Mouse (Mus musculus) kidney, embryonic 16.5 days (tissue): ENCODE results near the gene Armcx6. TPM values are rescaled to one million over a fixed set of nuclear protein-coding genes. Genes with fewer than 3 reads are reported as not detected.
"Not testable (repeated sequence)": the region's sequence is repeated elsewhere in the genome, so short reads cannot be mapped to it uniquely, and the experiment has no call there.

Experiments
- ATAC-seq: fragments of 200-750 bp; cut with Nextera tagmentation; 2 replicates; pipeline ENCODE4 v1.8.0; 2017; ENCODE audit warnings: moderate TSS enrichment; ENCODE audit not compliant: low FRiP score, low TSS enrichment
- H3K27ac ChIP-seq: fragments of 300-500 bp; sonication (generic); 2 replicates; pipeline ENCODE4 v1.5.1; 2014; ENCODE audit warnings: low read length
- H3K27me3 ChIP-seq: fragments of 300-500 bp; sonication (generic); 2 replicates; pipeline ENCODE4 v1.6.1; 2014; ENCODE audit warnings: low read length, control low read depth, mixed read lengths; ENCODE audit not compliant: insufficient read depth
- H3K36me3 ChIP-seq: fragments of 300-500 bp; sonication (generic); 2 replicates; pipeline ENCODE4 v1.6.1; 2014; ENCODE audit warnings: low read length, control low read depth, mixed read lengths; ENCODE audit not compliant: insufficient read depth
- H3K4me1 ChIP-seq: fragments of 300-500 bp; sonication (generic); 2 replicates; pipeline ENCODE4 v1.6.1; 2014; ENCODE audit warnings: low read length, control low read depth, mixed read lengths; ENCODE audit not compliant: insufficient read depth
- H3K4me2 ChIP-seq: fragments of 300-500 bp; sonication (generic); replicated peaks from 2 replicates; pipeline ENCODE4 v1.6.1; 2014; ENCODE audit warnings: low read depth, low read length
- H3K4me3 ChIP-seq: fragments of 300-500 bp; sonication (generic); 2 replicates; pipeline ENCODE4 v1.5.1; 2014; ENCODE audit warnings: mild to moderate bottlenecking, low read length
- H3K9ac ChIP-seq: fragments of 300-500 bp; sonication (generic); replicated peaks from 2 replicates; pipeline ENCODE4 v1.6.1; 2014; ENCODE audit warnings: low read length
- H3K9me3 ChIP-seq: fragments of 300-500 bp; sonication (generic); 2 replicates; pipeline ENCODE4 v1.6.1; 2016; ENCODE audit warnings: low read length, control low read depth
- WGBS: fragments of 180-500 bp; shearing (Covaris S2); extraction: QIAGEN DNeasy Blood & Tissue Kit; methylation state at CpG from one replicate; pipeline ENCODE4 v1.1.7; 2014; 5-methylcytosine and 5-hydroxymethylcytosine counted together
- polyA plus RNA-seq: library from polyadenylated mRNA; unstranded; fragments of >200 nt; fragmentation: Nextera tagmentation; extraction: Ambion mirVana; gene quantifications from 2 replicates; pipeline ENCODE4 v1.2.1, GENCODE M21; 2015

The Armcx6 gene
- polyA plus RNA-seq, 1 experiment from 2014 or later, result 22.0 TPM

GRCm38 (mm10) chrX:134741862-134742261 is 9.4 kb downstream of the Armcx6 start:
- Histone ChIP-seq H3K4me3 (no peak overlapping the region), H3K4me1 (no peaks in the 10 kb centered on the region), H3K27me3 (peaks cover 11% of the 10 kb centered on the region; the same call in 1 of the 2 replicates), H3K4me2 (no peak overlapping the region), H3K9me3 (no peaks in the 10 kb centered on the region), H3K9ac (no peak overlapping the region), H3K36me3 (no peaks in the 10 kb centered on the region), H3K27ac (no peak overlapping the region)
- 56% methylated on average over 5 of the region's 5 CpGs for WGBS
- no peak for ATAC-seq

DNA sequence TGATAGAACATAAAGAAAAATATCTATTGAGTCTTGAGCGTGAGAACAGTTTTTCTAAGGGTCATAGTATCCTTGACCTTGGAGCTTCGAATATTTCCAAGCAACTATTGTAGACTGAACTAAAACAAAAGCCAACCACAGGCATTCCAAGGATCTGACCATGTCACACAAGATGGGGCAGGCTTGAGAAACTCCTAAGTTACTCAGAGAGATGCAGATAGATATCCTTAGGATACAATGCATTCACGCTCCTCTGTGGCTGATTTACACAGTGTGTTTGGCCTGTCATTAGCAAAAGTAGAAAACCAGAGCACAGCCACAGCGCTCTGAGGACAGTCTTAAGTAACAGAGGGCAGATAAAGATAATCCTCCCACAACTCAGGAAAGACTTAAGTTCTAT is 12.1 kb downstream of the Armcx6 start:
- no peak overlapping the region for H3K4me3 ChIP-seq
- ATAC-seq, result no peak
- WGBS, result 62% methylated on average over 4 of the region's 4 CpGs

GRCm38 (mm10) chrX:134737796-134738195 is 13.4 kb downstream of the Armcx6 start:
- no peaks in the 10 kb centered on the region for H3K36me3 ChIP-seq
- H3K9me3 ChIP-seq, result no peaks in the 10 kb centered on the region
- no peaks in the 10 kb centered on the region for H3K4me1 ChIP-seq
- H3K27ac ChIP-seq, result no peak overlapping the region
- WGBS, result 90% methylated on average over 1 of the region's 1 CpGs
- no peak overlapping the region for H3K4me2 ChIP-seq
- H3K4me3 ChIP-seq, result no peak overlapping the region
- peaks cover 16% of the 10 kb centered on the region; the same call in 1 of the 2 replicates for H3K27me3 ChIP-seq
- ATAC-seq, result no peak
- no peak overlapping the region for H3K9ac ChIP-seq

More for the DNA sequence above, 12.1 kb downstream of the Armcx6 start:
- H3K36me3 ChIP-seq, result no peaks in the 10 kb centered on the region
- H3K27ac ChIP-seq, result no peak overlapping the region
- no peak overlapping the region for H3K4me2 ChIP-seq
- H3K4me1 ChIP-seq, result no peaks in the 10 kb centered on the region
- H3K27me3 ChIP-seq, result peaks cover 17% of the 10 kb centered on the region; the same call in 1 of the 2 replicates
- H3K9me3 ChIP-seq, result no peaks in the 10 kb centered on the region
- H3K9ac ChIP-seq, result no peak overlapping the region

DNA sequence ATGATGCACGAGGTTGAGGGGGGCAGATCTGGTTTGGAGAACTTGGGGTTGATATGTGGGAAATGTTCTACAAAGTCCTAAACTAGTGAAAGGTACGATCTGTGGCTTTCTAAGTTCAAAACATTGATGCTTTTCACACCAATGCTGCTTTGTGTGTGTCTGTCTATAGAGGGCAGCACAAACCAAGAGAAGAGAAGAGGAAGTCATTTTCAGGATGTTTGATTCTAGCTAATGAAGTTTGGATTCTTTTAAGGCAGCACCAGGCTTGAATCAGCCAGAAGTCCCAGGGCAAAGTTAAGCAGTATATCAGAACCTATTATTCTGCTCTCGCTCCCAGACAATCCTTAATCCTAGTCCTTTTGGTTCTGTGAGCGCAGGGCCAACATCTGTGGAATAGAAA is 21.4 kb downstream of the Armcx6 start:
- H3K9ac ChIP-seq, result no peak overlapping the region
- no peak overlapping the region for H3K27ac ChIP-seq
- H3K27me3 ChIP-seq, result peaks cover 15% of the 10 kb centered on the region; the same call in 1 of the 2 replicates
- ATAC-seq, result no peak
- H3K9me3 ChIP-seq, result no peaks in the 10 kb centered on the region
- no peaks in the 10 kb centered on the region for H3K4me1 ChIP-seq
- no peak overlapping the region for H3K4me3 ChIP-seq
- H3K4me2 ChIP-seq, result no peak overlapping the region
- WGBS, result 44% methylated on average over 4 of the region's 4 CpGs
- H3K36me3 ChIP-seq, result no peaks in the 10 kb centered on the region

DNA sequence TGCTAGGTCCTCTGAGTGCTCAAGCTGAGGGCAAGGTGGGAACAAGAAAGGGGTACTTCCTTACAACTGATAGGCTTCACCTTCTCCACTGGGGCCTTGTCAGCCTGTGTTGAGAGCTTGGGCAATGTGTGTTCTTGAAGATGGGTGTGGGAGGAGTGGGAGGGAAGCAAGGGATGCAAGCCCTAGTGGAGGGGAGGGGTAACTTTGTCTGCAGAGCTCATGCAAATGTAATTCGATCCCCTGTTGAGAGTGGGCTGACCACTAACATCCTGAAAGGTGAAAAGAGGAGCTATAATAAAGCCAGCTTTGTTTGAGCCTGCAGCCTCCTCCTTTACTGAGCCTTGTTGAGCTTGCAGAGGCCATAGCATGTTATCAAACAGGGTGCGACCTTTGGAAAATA is 27.5 kb downstream of the Armcx6 start:
- H3K36me3 ChIP-seq, H3K9ac ChIP-seq, H3K4me1 ChIP-seq, H3K4me3 ChIP-seq, H3K9me3 ChIP-seq, H3K4me2 ChIP-seq, H3K27me3 ChIP-seq: not testable (repeated sequence)
- 0 out of 2 replicates have a peak overlapping the region, but pooled peaks have one; percentile 24 for H3K27ac ChIP-seq
- ATAC-seq, result peak; percentile 91
- WGBS, result 33% methylated on average over 2 of the region's 2 CpGs

DNA sequence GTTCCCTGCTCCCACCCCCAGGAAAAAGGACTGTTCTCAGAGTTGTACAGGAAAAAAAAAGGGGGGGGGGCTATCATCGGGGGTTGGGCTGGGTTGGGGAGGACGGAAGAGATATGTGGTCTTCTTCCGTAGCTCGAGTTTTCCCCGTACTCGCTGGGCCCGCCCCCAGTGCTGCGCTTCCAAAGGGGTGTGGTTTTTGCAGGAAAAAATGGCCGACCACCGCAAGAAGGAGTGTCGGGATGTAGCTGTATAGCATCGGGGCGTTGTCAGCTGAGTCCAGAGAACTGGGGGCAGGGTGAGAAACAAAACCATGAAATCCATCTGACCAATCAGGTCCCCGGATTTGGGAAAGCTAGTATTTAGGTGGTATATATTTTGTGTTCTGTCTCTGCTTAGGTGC is 32.7 kb downstream of the Armcx6 start:
- H3K4me2 ChIP-seq, result peak overlapping the region; percentile 53
- WGBS, result 32% methylated on average over 14 of the region's 14 CpGs

DNA sequence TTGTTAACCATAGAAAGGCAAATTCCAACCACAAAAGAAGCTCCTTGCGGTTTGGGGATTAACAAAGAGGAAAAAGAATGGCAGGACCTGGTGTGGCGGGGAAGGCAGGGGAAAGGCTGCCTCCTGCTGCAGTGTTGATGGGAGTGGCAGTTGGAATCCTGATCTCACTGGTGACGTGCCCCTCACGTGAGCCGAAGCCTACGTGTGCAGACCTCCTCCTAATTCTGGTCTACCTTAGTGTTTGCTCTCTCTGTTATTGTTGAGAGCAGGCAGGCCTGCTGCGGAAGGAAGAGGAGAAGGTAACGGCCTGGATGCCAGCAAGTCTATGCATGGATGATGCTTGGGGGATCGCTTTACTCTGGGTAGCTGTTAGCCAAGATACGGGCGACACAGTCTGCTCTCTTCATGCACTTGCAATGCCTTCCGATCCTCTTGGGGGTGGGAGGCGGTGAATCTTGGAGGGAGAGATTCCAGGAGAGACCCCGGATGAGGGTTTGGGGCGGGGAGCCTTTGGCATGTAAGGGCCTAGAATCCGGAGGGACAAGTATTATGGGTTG is 33.4 kb downstream of the Armcx6 start, which contains the start of gene Armcx1:
Armcx1 (plus strand) TSS at position 212 of the 557 bp plus-strand sequence.
- H3K36me3 ChIP-seq, result peaks cover 10% of the 10 kb centered on the region; the same call in 1 of the 2 replicates
- peak within 1 kb of the TSS; percentile 93 for H3K27ac ChIP-seq
- H3K9ac ChIP-seq, result peak within 1 kb of the TSS; percentile 69
- H3K27me3 ChIP-seq, result peaks cover 15% of the 10 kb centered on the region; the same call in 1 of the 2 replicates
- peak within 1 kb of the TSS; percentile 53 for H3K4me2 ChIP-seq
- ATAC-seq, result peak; percentile 96
- no peaks in the 10 kb centered on the region for H3K4me1 ChIP-seq
- 24% methylated on average over 16 of the region's 16 CpGs for WGBS
- no peaks in the 10 kb centered on the region for H3K9me3 ChIP-seq
- H3K4me3 ChIP-seq, result peak within 1 kb of the TSS; percentile 57

More for the DNA sequence above, 32.7 kb downstream of the Armcx6 start:
- Histone ChIP-seq H3K9ac (peak overlapping the region; percentile 69), H3K4me3 (peak overlapping the region; percentile 57), H3K27me3 (peaks cover 15% of the 10 kb centered on the region; the same call in 1 of the 2 replicates), H3K27ac (peak overlapping the region; percentile 93), H3K36me3 (peaks cover 10% of the 10 kb centered on the region; the same call in 1 of the 2 replicates), H3K4me1 (no peaks in the 10 kb centered on the region), H3K9me3 (no peaks in the 10 kb centered on the region)
- peak; percentile 90 for ATAC-seq

DNA sequence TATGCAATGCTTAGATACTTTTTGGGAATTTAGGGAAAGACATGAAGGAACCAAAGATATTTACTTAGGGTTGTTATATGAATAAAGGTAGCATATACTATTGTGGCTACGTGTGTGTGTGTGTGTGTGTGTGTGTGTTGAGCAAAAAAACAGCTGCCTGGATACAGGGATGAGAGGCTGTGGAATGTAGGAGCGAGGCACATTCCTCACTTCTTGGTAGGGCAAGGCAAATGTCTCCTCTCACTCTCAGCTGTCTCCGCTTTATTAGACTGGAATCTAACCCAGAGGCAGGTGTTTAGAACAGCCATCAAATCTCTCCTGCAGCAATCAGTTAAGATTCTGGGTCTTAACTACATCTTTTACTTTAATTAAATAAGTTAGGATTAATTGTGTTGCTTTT is 34.4 kb downstream of the Armcx6 start:
- H3K4me1 ChIP-seq, result no peaks in the 10 kb centered on the region
- H3K4me2 ChIP-seq, result no peak overlapping the region
- peaks cover 10% of the 10 kb centered on the region; the same call in 1 of the 2 replicates for H3K36me3 ChIP-seq
- 49% methylated on average over 3 of the region's 3 CpGs for WGBS
- H3K27me3 ChIP-seq, result peaks cover 17% of the 10 kb centered on the region; the same call in 1 of the 2 replicates
- H3K27ac ChIP-seq, result no peak overlapping the region
- H3K9me3 ChIP-seq, result no peaks in the 10 kb centered on the region
- no peak overlapping the region for H3K4me3 ChIP-seq
- no peak overlapping the region for H3K9ac ChIP-seq
- ATAC-seq, result no peak
